Mouse (Mus musculus) forebrain, embryonic 12.5 days (tissue): Measurements from ENCODE around the gene Gpx8. TPM values are rescaled to one million over a fixed set of nuclear protein-coding genes. Genes with fewer than 3 reads are reported as not detected.
A peak's percentile ranks its signal among the peaks of the same experiment; 100 is the strongest.

Experiments
- ATAC-seq: fragments of 200-750 bp; cut with Nextera tagmentation; 2 replicates; pipeline ENCODE4 v1.8.0; 2017; ENCODE audit warnings: moderate TSS enrichment; ENCODE audit not compliant: low FRiP score
- H3K27ac ChIP-seq: fragments of 300-500 bp; sonication (generic); 2 replicates; pipeline ENCODE4 v1.5.1; 2016; ENCODE audit warnings: mild to moderate bottlenecking
- H3K27me3 ChIP-seq: fragments of 300-500 bp; sonication (generic); 2 replicates; pipeline ENCODE4 v1.6.1; 2016; ENCODE audit warnings: mild to moderate bottlenecking
- H3K36me3 ChIP-seq: fragments of 300-500 bp; sonication (generic); replicated peaks from 2 replicates; pipeline ENCODE4 v1.6.1; 2016; ENCODE audit warnings: mild to moderate bottlenecking
- H3K4me1 ChIP-seq: fragments of 300-500 bp; sonication (generic); 2 replicates; pipeline ENCODE4 v1.6.1; 2016
- H3K4me2 ChIP-seq: fragments of 300-500 bp; sonication (generic); 2 replicates; pipeline ENCODE4 v1.6.1; 2016; ENCODE audit warnings: mild to moderate bottlenecking, moderate library complexity
- H3K4me3 ChIP-seq: fragments of 300-500 bp; sonication (generic); replicated peaks from 2 replicates; pipeline ENCODE4 v1.5.1; 2016; ENCODE audit warnings: mild to moderate bottlenecking
- H3K9ac ChIP-seq: fragments of 300-500 bp; sonication (generic); 2 replicates; pipeline ENCODE4 v1.6.1; 2016; ENCODE audit warnings: mild to moderate bottlenecking
- H3K9me3 ChIP-seq: fragments of 300-500 bp; sonication (generic); 2 replicates; pipeline ENCODE4 v1.6.1; 2016
- WGBS: fragments of 180-500 bp; shearing (Covaris S2); methylation state at CpG from one replicate; pipeline ENCODE4 v1.1.7; 2016; 5-methylcytosine and 5-hydroxymethylcytosine counted together
- polyA plus RNA-seq: library from polyadenylated mRNA; unstranded; fragments of >200 nt; fragmentation: Nextera tagmentation; extraction: Ambion mirVana; gene quantifications from 2 replicates; pipeline ENCODE4 v1.2.1, GENCODE M21; 2016

Gpx8 gene
- polyA plus RNA-seq, 1 experiment from 2014 or later, result 81.2 TPM

DNA sequence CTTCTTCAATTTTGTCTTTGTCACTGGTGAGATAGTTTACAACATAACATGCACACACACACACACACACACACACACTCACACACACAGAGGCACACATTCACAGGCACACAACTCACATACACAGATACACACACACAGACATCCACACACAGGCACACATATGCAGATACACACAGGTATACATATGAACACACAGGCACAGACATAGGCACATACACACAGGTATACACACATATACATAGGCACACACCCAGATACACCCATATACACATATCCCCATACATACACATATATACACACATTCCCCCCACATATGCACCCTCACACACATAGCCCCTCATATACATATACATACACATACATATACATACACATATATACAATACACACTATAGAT lies 808 bp upstream of the Gpx8 start:
- Histone ChIP-seq H3K9ac (no peak overlapping the region), H3K4me1 (peaks cover 12% of the 10 kb centered on the region), H3K36me3 (peaks cover 2% of the 10 kb centered on the region; the same call in 1 of the 2 replicates), H3K9me3 (no peaks in the 10 kb centered on the region), H3K4me2 (no peak overlapping the region), H3K4me3 (no peak overlapping the region), H3K27me3 (no peaks in the 10 kb centered on the region), H3K27ac (no peak overlapping the region)
- ATAC-seq, result peak; percentile 48

GRCm38 (mm10) chr13:113045458-113046110 lies 626 bp downstream of the Gpx8 start:
- peak overlapping the region; percentile 53 for H3K4me2 ChIP-seq
- H3K27ac ChIP-seq, result no peak overlapping the region
- peaks cover 12% of the 10 kb centered on the region for H3K4me1 ChIP-seq
- ATAC-seq, result no peak
- H3K36me3 ChIP-seq, result peaks cover 5% of the 10 kb centered on the region; the same call in 1 of the 2 replicates
- H3K27me3 ChIP-seq, result no peaks in the 10 kb centered on the region
- peak overlapping the region; percentile 51 for H3K4me3 ChIP-seq
- WGBS, result 22% methylated on average over 18 of the region's 18 CpGs
- peak overlapping the region; percentile 58 for H3K9ac ChIP-seq
- no peaks in the 10 kb centered on the region for H3K9me3 ChIP-seq

- WGBS, result 75% methylated on average over 3 of the region's 3 CpGs
- peak overlapping the region; percentile 53 for H3K4me2 ChIP-seq
- no peaks in the 10 kb centered on the region for H3K27me3 ChIP-seq
- peaks cover 12% of the 10 kb centered on the region for H3K4me1 ChIP-seq
- H3K36me3 ChIP-seq, result peaks cover 5% of the 10 kb centered on the region; the same call in 1 of the 2 replicates
- H3K9me3 ChIP-seq, result no peaks in the 10 kb centered on the region
- H3K9ac ChIP-seq, result no peak overlapping the region
- no peak overlapping the region for H3K27ac ChIP-seq
- H3K4me3 ChIP-seq, result peak overlapping the region; percentile 51
- ATAC-seq, result no peak
Observed at GRCm38 (mm10) chr13:113044876-113045275, 1.3 kb downstream of the Gpx8 start.

DNA sequence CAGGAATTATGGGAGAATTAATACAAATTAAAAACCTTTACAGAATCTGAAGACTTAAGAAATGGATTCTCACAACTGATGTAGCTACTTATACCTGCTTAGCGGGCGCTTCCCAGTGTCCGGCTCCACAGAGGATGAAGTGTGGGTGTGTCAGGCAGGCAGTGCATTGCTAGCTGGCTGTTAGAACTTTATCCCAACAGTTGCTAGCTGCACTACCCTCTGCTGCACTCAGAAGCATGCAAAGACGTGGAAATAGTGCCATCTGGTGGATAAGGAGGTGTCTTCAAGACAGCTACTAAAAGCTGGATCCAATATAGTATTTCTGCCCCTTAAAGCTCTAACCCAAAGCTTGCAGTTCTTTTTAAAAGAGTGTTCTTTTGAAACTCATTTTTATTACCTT lies 10.4 kb downstream of the Gpx8 start:
- H3K4me2 ChIP-seq, result peak overlapping the region; percentile 97
- no peak overlapping the region for H3K27ac ChIP-seq
- H3K9me3 ChIP-seq, result no peaks in the 10 kb centered on the region
- under 1% methylated on average over 4 of the region's 4 CpGs for WGBS
- H3K36me3 ChIP-seq, result no peaks in the 10 kb centered on the region
- H3K4me1 ChIP-seq, result peaks cover 25% of the 10 kb centered on the region
- ATAC-seq, result peak; percentile 81
- peak overlapping the region; percentile 52 for H3K4me3 ChIP-seq
- H3K27me3 ChIP-seq, result peaks cover 47% of the 10 kb centered on the region
- H3K9ac ChIP-seq, result no peak overlapping the region

- Histone ChIP-seq H3K27me3 (peaks cover 51% of the 10 kb centered on the region), H3K9ac (peak within 1 kb of the TSS; percentile 55), H3K36me3 (no peaks in the 10 kb centered on the region), H3K4me2 (peak within 1 kb of the TSS; percentile 97), H3K27ac (no peak within 1 kb of the TSS), H3K4me3 (peak within 1 kb of the TSS; percentile 52), H3K9me3 (no peaks in the 10 kb centered on the region), H3K4me1 (peaks cover 25% of the 10 kb centered on the region)
- no peak for ATAC-seq
- under 1% methylated on average over 46 of the region's 46 CpGs for WGBS
Observed at GRCm38 (mm10) chr13:113034950-113035421, 11.2 kb downstream of the Gpx8 start, which contains the start of gene Cdc20b. Gene Cdc20b (plus strand): TSS chr13:113035111.

GRCm38 (mm10) chr13:113034271-113034886 lies 11.8 kb downstream of the Gpx8 start:
- WGBS, result 2% methylated on average over 11 of the region's 11 CpGs
- no peak for ATAC-seq
- Histone ChIP-seq H3K27ac (no peak overlapping the region), H3K9ac (peak overlapping the region; percentile 55), H3K4me2 (peak overlapping the region; percentile 97), H3K36me3 (no peaks in the 10 kb centered on the region), H3K4me1 (peaks cover 25% of the 10 kb centered on the region), H3K27me3 (peaks cover 56% of the 10 kb centered on the region), H3K4me3 (peak overlapping the region; percentile 52), H3K9me3 (no peaks in the 10 kb centered on the region)

DNA sequence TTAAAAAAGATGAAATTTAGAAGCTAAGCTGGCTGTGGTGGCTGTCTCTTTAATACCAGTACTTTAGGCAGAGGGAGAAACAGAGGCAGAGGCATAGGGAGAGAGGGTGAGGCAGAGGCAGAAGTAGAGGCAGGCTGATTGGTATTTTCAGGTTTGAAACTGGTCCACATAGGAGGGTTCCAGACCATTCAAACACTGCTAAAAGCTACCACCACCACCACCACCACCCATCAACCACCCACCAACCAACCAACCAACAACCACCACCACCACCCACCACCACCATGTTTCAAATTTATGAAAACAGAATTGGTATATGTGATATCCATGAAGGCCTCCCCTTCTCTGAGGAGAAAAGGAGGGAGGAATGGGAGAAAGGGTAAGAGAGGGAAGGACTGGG lies 13.4 kb downstream of the Gpx8 start:
- Histone ChIP-seq H3K27ac (no peak overlapping the region), H3K4me2 (no peak overlapping the region), H3K36me3 (no peaks in the 10 kb centered on the region), H3K9ac (no peak overlapping the region), H3K4me3 (no peak overlapping the region), H3K27me3 (peaks cover 61% of the 10 kb centered on the region), H3K4me1 (peaks cover 25% of the 10 kb centered on the region), H3K9me3 (no peaks in the 10 kb centered on the region)
- no peak for ATAC-seq

- under 1% methylated on average over 40 of the region's 40 CpGs for whole genome bisulfite sequencing
- peaks cover 25% of the 10 kb centered on the region for H3K4me1 ChIP-seq
- H3K4me2 ChIP-seq, result peak overlapping the region; percentile 87
- ATAC-seq, result peak; percentile 74
- peaks cover 56% of the 10 kb centered on the region for H3K27me3 ChIP-seq
- H3K27ac ChIP-seq, result peak overlapping the region; percentile 38; the same call in 1 of the 2 replicates
- peak overlapping the region; percentile 60 for H3K9ac ChIP-seq
- H3K9me3 ChIP-seq, result no peaks in the 10 kb centered on the region
- H3K4me3 ChIP-seq, result peak overlapping the region; percentile 51
- no peaks in the 10 kb centered on the region for H3K36me3 ChIP-seq
Observed at GRCm38 (mm10) chr13:113031792-113032571, 14.2 kb downstream of the Gpx8 start.

DNA sequence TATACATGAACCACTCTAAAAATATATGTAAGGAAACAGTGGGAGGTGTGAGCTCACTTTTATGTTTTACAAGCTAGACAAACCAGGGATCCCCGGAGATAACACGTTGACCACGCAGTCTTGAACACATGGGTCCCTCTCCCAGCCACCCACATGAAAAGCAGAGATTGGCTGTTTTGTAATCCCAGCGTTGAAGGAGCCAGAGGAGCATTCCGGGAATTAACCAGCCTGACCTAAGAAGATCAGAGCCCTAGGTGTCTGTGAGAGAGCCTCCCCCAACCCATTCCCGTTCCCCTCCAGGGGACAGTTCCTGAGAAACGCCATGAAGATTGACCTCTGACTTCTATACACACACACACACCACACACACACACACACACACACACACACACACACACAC lies 14.9 kb downstream of the Gpx8 start:
- ATAC-seq, result peak; percentile 2; the same call in 1 of the 2 replicates
- Histone ChIP-seq H3K27me3 (peaks cover 56% of the 10 kb centered on the region), H3K4me3 (peak overlapping the region; percentile 51), H3K27ac (no peak overlapping the region; the same call in 1 of the 2 replicates), H3K4me1 (peaks cover 25% of the 10 kb centered on the region), H3K4me2 (peak overlapping the region; percentile 87), H3K9me3 (no peaks in the 10 kb centered on the region), H3K9ac (peak overlapping the region; percentile 60), H3K36me3 (no peaks in the 10 kb centered on the region)
- WGBS, result 3% methylated on average over 7 of the region's 7 CpGs

DNA sequence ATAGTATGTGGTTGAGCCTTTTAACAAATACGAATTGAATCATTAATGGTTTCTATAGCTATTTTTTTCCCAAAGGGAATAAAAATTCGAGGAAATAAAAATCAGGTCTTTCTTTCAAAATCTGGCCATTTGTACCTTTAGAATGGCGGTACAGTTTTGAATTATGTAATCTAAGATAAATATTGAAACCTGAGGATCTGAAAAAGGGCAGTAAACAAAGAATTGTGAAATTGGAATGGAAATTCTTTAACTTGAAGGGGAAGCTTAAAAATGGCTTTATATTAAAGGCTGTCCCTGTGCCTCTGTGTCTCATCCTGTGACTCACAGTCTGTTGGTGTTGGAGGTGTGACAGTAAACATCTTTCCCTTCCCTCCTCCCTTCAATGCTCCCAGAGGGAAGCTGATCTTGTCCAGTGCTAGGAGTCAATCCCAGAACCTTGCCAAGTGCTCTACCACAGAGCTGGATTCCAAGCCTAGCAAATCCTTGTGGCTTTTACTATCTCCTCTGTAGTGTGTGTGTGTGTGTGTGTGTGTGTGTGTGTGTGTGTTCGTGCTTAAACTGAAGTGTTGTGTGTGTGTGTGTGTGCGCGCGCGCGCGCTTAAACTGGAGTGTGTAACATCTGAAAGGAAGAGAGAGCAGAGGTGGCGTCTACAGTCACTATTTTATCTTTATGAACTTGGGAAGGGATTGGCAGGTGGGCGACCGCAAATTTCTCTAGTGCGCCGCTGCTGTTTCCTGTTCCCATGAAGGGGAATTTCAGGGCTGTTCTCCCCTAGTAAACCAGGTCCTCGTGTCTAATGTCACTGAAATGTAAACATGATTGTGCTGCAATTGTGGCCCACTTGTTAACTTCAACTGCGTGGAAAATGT lies 22.7 kb downstream of the Gpx8 start:
- WGBS, result 91% methylated on average over 17 of the region's 17 CpGs
- H3K36me3 ChIP-seq, result no peaks in the 10 kb centered on the region
- H3K27me3 ChIP-seq, result peaks cover 19% of the 10 kb centered on the region
- H3K4me3 ChIP-seq, result no peak overlapping the region
- no peak overlapping the region for H3K9ac ChIP-seq
- H3K9me3 ChIP-seq, result no peaks in the 10 kb centered on the region
- no peak overlapping the region for H3K27ac ChIP-seq
- ATAC-seq, result no peak
- H3K4me1 ChIP-seq, result no peaks in the 10 kb centered on the region
- H3K4me2 ChIP-seq, result no peak overlapping the region

DNA sequence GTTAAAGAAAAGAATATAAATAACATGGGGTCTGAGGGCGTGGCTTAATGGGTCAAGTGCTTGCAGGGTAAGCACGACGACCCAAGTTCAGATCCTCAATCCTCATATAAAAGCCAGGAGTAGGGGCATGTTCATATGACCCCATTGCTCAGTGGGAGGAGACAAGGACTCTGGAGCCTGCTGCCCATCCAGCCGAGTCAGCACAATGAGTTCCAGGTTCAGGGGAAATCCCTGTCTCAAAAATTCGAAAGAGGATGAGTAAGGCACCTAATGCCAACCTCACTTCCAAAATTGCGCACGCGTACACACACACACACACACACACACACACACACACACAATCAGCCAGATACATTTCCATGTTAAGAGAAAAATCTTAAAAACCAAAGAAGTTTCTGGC lies 23.7 kb downstream of the Gpx8 start:
- Histone ChIP-seq H3K27me3 (peaks cover 21% of the 10 kb centered on the region), H3K4me2 (no peak overlapping the region), H3K4me3 (no peak overlapping the region), H3K36me3 (no peaks in the 10 kb centered on the region), H3K27ac (no peak overlapping the region), H3K4me1 (no peaks in the 10 kb centered on the region), H3K9ac (no peak overlapping the region), H3K9me3 (no peaks in the 10 kb centered on the region)
- ATAC-seq, result no peak
- 77% methylated on average over 8 of the region's 8 CpGs for WGBS
